25 mouse cellular contexts compared by ENCODE assay signal in the genomic region with DNA sequence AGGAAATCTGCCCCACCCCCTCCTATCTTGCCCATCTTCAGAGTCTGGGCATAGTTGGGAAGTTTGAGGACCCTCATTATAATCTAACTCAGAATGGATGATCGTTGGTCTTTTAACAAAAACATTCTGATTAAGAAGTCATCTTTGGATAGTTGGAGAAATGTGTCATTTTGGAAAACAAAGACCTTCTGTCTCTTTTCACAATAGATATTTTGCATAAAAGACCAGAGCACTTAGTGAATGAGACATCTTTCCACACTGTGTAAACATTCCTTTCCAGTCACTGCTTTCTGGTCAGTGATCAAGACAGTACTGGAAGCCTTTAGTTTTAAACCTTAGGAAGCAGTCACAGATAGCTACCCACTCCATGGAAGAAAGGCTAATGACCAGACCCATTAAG.
DNase-seq lines count a peak whose midpoint lies in the region; ATAC-seq and TF ChIP-seq lines count a peak whose summit lies in the region.
"Had no signal": no experiment of that assay in that cellular context is flagged by ENCODE, and none has a peak within 500 bp of the region (broad histone marks: within the 10 kb centered on the region; RNA-seq: fewer than 3 reads in every experiment).

No protein-coding gene starts in this region.

- in situ Hi-C loops in Patski (cut with MboI; ENCODE audit: low pct_unique_long_range_greater_than_20kb): no loop called here

- 23% methylated on average over 1 of the region's 1 CpGs for whole genome bisulfite sequencing in hindbrain, postnatal 0 days
- 62% methylated on average over 1 of the region's 1 CpGs for WGBS in hindbrain, embryonic 11.5 days

- H3K9me3 ChIP-seq in hindbrain, postnatal 0 days (ENCODE audit: low read length): no peaks in the 10 kb centered on the region
- no peaks in the 10 kb centered on the region for H3K9me3 ChIP-seq in hindbrain, embryonic 11.5 days (ENCODE audit: control insufficient read depth, low read length)
- H3K9me3 ChIP-seq: forebrain, embryonic 10.5 days; forebrain, embryonic 13.5 days; heart, embryonic 10.5 days had no signal

- H3K27ac ChIP-seq in hindbrain, postnatal 0 days: no peak overlapping the region
- no peak overlapping the region for H3K27ac ChIP-seq in hindbrain, embryonic 11.5 days (ENCODE audit: low read depth, low read length)
- H3K27ac ChIP-seq: forebrain, embryonic 10.5 days; forebrain, embryonic 13.5 days; heart, adult 2 months; heart, embryonic 10.5 days; heart, embryonic 13.5 days had no signal

- no peaks in the 10 kb centered on the region for H3K27me3 ChIP-seq in hindbrain, postnatal 0 days (ENCODE audit: insufficient read depth, low read length)
- no peaks in the 10 kb centered on the region for H3K27me3 ChIP-seq in hindbrain, embryonic 11.5 days (ENCODE audit: control insufficient read depth, insufficient read depth, low read length)
- H3K27me3 ChIP-seq in Patski: no peaks in the 10 kb centered on the region
- H3K27me3 ChIP-seq: forebrain, embryonic 13.5 days; heart, embryonic 13.5 days had no signal

- no peaks in the 10 kb centered on the region for H3K4me1 ChIP-seq in hindbrain, postnatal 0 days (ENCODE audit: insufficient read depth, low read length)
- H3K4me1 ChIP-seq in hindbrain, embryonic 11.5 days (replicated peaks; ENCODE audit: control insufficient read depth, insufficient read depth, low read length): no peaks in the 10 kb centered on the region
- H3K4me1 ChIP-seq: forebrain, embryonic 10.5 days; forebrain, embryonic 13.5 days; heart, embryonic 10.5 days had no signal

- no peak overlapping the region for H3K4me3 ChIP-seq in hindbrain, postnatal 0 days (ENCODE audit: low read length)
- H3K4me3 ChIP-seq in hindbrain, embryonic 11.5 days (ENCODE audit: low read depth, low read length): no peak overlapping the region
- H3K4me3 ChIP-seq: forebrain, embryonic 10.5 days; forebrain, embryonic 13.5 days; heart, adult 2 months; heart, embryonic 10.5 days; heart, embryonic 13.5 days had no signal

- POLR2A ChIA-PET in Patski (lab: Charles Lee): no interaction called here

- TF ChIP-seq CTCF in hindbrain, postnatal 0 days (IDR thresholded peaks at IDR 0.05; ENCODE audit: low read depth): no peak
- TF ChIP-seq CTCF in Patski (IDR thresholded peaks at IDR 0.05): no peak

- CTCF ChIA-PET in Patski (lab: Charles Lee): interaction anchor here (0.7 kb wide), 1 partner anchor 23 kb away, joined by 3 read pairs; no protein-coding TSS in a partner anchor

- H3K4me2 ChIP-seq in hindbrain, postnatal 0 days (ENCODE audit: low read depth, low read length): no peak overlapping the region
- H3K4me2 ChIP-seq in hindbrain, embryonic 11.5 days (replicated peaks; ENCODE audit: low read depth, low read length): no peak overlapping the region
- H3K4me2 ChIP-seq: forebrain, embryonic 13.5 days; heart, embryonic 13.5 days had no signal

- ATAC-seq in hindbrain, postnatal 0 days: peak; percentile 62; the same call in 1 of the 2 replicates
- ATAC-seq in hindbrain, embryonic 11.5 days (ENCODE audit: low FRiP score): no peak
- ATAC-seq in Patski: peak; percentile 86
- ATAC-seq: CD4-positive, CD25-positive, alpha-beta regulatory T cell, adult 4 months; forebrain, embryonic 13.5 days; forebrain, embryonic 16.5 days; hindbrain, embryonic 16.5 days; inflammation-experienced regulatory T-cells, adult 6 months; intestine, embryonic 16.5 days had no signal

- no peaks in the 10 kb centered on the region for H3K36me3 ChIP-seq in hindbrain, postnatal 0 days (ENCODE audit: insufficient read depth, low read length)
- H3K36me3 ChIP-seq in hindbrain, embryonic 11.5 days (ENCODE audit: control insufficient read depth, insufficient read depth, low read length): no peaks in the 10 kb centered on the region
- H3K36me3 ChIP-seq: forebrain, embryonic 10.5 days; heart, embryonic 10.5 days; heart, embryonic 13.5 days had no signal

- no peak overlapping the region for H3K9ac ChIP-seq in hindbrain, postnatal 0 days (replicated peaks; ENCODE audit: low read length)
- no peak overlapping the region for H3K9ac ChIP-seq in hindbrain, embryonic 11.5 days (ENCODE audit: low read depth, low read length)
- H3K9ac ChIP-seq: forebrain, embryonic 13.5 days; heart, embryonic 13.5 days had no signal

- DNase-seq in hindbrain, postnatal 0 days (ENCODE audit: low spot score): no peak
- no peak for DNase-seq in hindbrain, embryonic 11.5 days (ENCODE audit: low spot score)
- DNase-seq in Patski (ENCODE audit: low read depth, low spot score): peak; percentile 15
- peak; percentile 62 for DNase-seq in retina, embryonic 14.5 days (ENCODE audit: low spot score)
- no peak for DNase-seq in adrenal gland, postnatal 14 days
- DNase-seq in layer of hippocampus, postnatal 14 days (ENCODE audit: low spot score in 2 of 2): no peak
- DNase-seq: adrenal gland, adult 2 months; adrenal gland, postnatal 25 days; cerebellum, adult 11-12 months; cerebellum, adult 8-10 months; cerebellum, postnatal 10 days; gastrocnemius, postnatal 10 days; gastrocnemius, postnatal 36 days; heart, adult 2 months; heart, postnatal 14 days; heart, postnatal 4 days had no signal

Comparison
In these comparisons a context has a peak if more than half of its experiments do, and no peak if none do; other contexts are left out.
1. DNase-seq: peak in Patski (single experiment) and retina, embryonic 14.5 days (single experiment); none in hindbrain, postnatal 0 days (single experiment), hindbrain, embryonic 11.5 days (single experiment), adrenal gland, postnatal 14 days (single experiment) and layer of hippocampus, postnatal 14 days (0 of 2).